Mouse (Mus musculus) lung, postnatal 14 days (tissue): ENCODE results near the gene Safb.
A peak's percentile ranks its signal among the peaks of the same experiment; 100 is the strongest.

Source experiments
- DNase-seq: peaks from one replicate; pipeline ENCODE4 v3.0.0; 2021

Gene Safb

GRCm38 (mm10) chr17:56561866-56562265, 22.8 kb upstream of the Safb start:
- DNase-seq: no peak

GRCm38 (mm10) chr17:56566293-56566692, 18.3 kb upstream of the Safb start:
- no peak for DNase-seq

DNA sequence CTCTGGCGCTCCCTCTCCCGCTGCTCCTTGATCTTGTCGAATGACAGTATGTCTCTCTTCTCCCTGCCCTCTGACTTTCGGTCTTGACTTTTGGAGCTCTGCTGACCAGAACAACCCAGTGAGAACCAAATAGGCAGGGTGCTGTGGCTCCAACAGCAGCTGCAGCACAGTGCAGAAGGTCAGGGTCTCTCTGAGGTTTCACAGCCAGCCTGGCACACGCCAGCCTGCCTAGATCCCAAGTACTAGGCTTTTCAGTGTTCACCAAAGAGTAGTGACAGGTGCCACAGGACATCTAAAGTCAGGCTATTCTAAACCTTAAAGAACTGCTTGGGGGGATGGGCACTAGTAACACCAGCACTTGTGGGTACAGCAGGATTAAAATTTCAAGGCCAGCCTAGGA, 17.7 kb upstream of the Safb start:
- no peak for DNase-seq

DNA sequence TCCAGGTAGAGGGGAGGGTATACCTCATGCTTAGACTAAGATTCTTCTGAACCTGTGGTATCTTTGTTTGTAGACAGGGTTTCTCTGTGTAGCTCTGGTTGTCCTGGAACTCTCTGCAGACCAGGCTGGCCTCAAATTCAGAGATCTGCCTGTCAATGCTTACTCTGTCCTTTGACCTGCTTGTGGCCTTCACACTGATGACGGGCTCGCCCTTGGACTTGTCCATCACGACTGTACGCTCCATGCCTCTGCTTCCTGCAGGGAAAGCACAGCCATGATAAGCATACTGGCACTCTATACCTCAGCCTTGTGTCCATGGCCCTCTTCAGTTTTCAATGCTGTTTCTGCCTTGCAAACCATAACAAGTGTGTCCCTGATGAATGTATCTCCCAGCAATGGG, 17.3 kb upstream of the Safb start:
- no peak for DNase-seq

- DNase-seq: no peak
These were observed 14.3 kb upstream of the Safb start for GRCm38 (mm10) chr17:56570287-56570686.

DNA sequence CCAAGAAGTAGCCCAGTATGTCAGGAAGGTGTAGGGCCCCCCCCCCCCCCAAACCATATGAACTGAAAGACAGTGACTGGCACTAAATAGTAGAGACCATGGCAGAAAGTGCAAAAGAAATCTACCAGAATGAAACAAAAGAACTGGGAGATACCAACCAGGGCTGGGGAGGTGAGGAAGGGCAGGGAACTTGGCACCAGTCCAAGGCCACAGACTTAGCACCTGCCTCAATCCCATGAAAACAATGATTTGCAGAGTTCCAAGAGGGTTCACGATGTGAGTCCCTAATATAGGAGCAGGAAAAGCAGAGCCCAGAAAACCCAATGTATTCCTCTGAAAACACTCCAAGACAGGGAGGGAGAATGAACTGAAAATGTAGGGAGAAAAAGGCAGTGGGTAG, 12.5 kb upstream of the Safb start:
- no peak for DNase-seq

- no peak for DNase-seq
These were observed 11.7 kb upstream of the Safb start for GRCm38 (mm10) chr17:56572939-56573338.

GRCm38 (mm10) chr17:56583071-56583470, 1.6 kb upstream of the Safb start:
- no peak for DNase-seq

GRCm38 (mm10) chr17:56583611-56584256, 891 bp upstream of the Safb start:
- peak; percentile 56 for DNase-seq

DNA sequence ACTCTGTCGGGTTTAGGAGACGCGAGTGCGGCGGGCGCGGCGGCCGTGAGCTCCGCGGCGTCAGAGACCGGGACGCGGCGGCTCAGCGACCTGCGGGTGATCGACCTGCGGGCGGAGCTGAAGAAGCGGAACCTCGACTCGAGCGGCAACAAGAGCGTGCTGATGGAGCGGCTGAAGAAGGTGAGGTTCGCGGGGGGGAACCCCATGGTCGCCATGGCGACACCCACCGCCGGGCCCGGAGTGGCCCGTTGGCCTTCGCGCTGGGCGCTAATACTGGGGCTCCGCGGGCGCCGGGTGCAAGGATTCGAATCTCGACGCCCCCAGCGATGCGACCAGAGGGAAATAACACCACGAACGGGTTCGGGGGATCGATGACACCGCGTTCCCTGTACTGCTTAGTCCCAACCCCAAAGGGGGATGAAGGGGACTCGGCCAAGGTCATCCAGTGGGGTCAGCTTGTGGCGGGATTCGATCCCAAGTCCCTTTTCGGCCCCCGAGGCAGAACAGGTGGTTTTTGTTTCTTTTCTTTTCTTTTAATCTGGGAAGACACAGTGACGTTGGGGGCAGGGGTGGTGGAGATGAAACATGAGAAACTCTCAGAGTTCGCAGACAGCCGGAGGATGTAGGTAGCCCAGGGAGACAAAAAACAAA, 671 bp downstream of the Safb start:
- peak; percentile 45 for DNase-seq

DNA sequence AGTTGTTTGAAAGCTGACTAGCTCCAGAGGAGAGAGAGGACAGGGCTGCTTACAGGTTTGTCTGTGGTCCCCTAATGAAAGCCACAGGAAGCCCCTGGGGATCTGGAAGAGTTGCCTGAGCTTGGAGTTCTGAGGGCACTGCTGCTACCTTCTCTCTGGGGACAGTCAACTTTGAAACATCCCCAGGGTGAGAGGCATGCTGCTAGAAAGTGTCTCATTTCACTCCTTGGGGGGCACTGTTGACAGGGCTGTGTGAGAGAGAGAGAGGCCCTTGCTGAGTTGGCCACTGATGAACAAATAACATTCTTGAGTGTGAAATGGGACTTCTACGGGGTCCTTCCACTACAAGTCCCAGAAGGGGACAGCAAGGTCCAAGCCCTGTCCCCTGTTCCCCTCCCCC, 3.1 kb downstream of the Safb start:
- no peak for DNase-seq

DNA sequence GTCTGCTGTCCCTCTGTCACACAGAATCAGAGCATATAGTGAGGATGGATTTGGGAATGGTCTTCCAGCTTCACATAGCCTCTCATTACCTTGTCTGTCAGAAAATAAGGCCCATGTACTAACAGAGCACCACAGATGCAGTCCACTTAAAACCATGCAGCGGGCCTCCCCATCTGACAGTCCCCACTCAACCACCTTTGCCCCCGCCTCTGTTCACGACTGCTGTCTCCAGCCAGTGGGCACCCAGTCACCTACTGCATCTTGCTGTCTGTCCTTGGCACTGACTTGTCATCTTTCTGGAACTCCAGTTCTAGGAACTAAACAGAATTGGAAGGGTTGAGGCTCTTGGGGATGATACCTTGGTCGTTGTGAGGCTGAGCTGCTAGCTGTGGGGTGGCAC, 4.3 kb downstream of the Safb start:
- DNase-seq: no peak

DNA sequence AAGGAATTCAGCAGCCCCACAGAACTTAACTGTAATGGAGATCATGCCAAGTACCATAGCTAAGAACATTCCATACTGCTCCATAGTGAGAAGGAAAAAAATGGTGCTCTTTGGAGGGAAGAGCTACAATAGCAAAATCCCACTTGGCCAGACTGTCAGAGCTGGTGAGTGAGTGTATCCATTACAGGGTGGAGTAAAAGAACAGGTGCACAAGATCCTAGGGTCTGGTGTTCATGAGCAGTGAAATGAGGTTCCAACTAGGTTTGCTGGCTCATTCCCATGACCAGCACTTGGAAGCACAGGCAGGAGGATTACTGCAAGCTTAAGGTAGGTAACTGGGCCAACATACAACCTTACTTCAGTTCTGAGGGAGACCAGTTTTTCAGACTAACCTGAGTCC, 7.9 kb downstream of the Safb start:
- DNase-seq: no peak

- no peak for DNase-seq
These were observed 9.1 kb downstream of the Safb start for GRCm38 (mm10) chr17:56593527-56594271.

DNA sequence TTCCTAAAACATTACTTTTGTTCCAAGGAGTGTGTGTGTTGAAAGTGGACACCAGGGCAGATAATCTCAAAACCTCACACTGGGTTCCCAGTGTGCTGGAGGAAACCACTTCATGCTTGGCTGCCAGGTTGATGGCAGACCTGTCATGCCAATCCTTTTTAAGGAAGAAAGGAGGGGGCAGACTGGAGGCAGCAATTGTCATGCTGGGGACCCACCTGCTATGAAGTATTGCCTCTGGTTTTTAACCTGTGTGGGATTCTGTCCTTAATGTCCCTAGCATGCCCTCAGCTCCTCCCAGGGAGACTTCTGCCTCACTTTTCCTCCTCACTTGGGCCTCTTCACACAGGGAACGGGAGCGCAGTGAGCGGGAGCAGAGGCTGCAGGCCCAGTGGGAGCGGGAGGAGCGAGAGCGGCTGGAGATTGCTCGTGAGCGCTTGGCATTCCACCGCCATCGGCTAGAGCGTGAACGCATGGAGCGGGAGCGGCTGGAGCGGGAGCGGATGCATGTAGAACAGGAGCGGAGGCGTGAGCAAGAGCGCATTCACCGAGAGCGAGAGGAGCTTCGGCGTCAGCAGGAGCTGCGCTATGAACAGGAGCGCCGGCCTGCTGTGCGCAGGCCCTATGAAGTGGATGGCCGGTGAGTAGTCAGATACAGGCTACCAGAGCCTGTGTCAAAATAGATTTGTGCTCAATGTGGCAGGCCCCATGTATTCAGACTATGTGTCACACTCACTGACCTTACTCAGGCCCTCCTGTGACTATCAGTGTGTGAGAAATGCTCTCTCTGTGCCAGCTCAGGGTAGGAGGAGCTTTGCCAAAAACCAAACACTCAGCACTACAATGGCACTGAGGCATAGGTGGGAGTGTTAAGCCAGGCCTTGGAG, 18.8 kb downstream of the Safb start:
- no peak for DNase-seq

DNA sequence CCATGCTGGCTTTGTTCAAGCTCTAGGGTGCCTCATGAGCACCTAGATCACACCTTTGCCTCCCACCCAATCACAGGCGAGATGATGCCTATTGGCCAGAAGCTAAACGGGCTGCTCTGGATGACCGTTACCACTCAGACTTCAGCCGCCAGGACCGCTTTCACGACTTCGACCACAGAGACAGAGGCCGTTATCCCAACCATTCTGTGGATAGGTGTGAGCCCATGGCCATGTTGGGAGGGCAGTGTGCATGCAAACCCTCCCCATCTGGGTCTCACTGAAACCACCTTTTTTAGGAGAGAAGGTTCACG, 19.4 kb downstream of the Safb start:
- DNase-seq: no peak

- no peak for DNase-seq
These were observed 19.8 kb downstream of the Safb start for GRCm38 (mm10) chr17:56604422-56604821.

- DNase-seq: no peak
These were observed 20.8 kb downstream of the Safb start for GRCm38 (mm10) chr17:56605431-56605830.

- no peak for DNase-seq
These were observed 23.0 kb downstream of the Safb start for GRCm38 (mm10) chr17:56607521-56608062.

GRCm38 (mm10) chr17:56608699-56609098, 24.1 kb downstream of the Safb start:
- no peak for DNase-seq

GRCm38 (mm10) chr17:56609452-56610171, 25.0 kb downstream of the Safb start, which contains the start of gene 2410015M20Rik:
Gene 2410015M20Rik, minus strand, starts transcription at chr17:56609771.
- DNase-seq: peak; percentile 94

- DNase-seq: no peak
These were observed 26.7 kb downstream of the Safb start for GRCm38 (mm10) chr17:56611323-56611722.
